Mouse (Mus musculus): Measurements from ENCODE around the gene Gm9508. TPM values are rescaled to one million over a fixed set of nuclear protein-coding genes. Genes with fewer than 3 reads are reported as not detected.
"Not testable (repeated sequence)": the region's sequence is repeated elsewhere in the genome, so short reads cannot be mapped to it uniquely, and the experiment has no call there.

The Gm9508 gene
- not detected in 2 replicates for polyA plus RNA-seq (2015; fragmentation: Nextera tagmentation; extraction: Ambion mirVana)

DNA sequence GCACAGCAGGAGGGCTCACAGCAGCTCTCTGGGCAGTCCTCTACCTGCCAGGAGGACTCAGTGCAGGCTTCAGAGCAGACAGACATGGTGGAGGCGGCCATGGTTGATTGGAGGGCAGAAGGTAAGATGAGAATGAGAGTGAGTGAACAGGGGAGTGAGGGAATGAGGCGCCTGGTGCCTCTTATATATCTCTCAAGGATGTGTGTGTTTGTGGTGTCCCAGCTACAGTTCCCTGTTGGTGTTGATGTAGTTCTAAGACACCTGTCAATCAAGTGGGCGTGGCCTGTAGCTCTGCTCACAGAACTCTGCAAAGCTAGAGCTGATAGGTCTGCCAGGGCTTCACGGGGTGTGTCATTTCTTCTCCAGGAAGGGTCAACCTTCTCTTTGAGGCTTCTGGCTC is at the start of gene Gm9508:
TSS of gene Gm9508 (minus strand) at position 101 of the 400 bp plus-strand sequence.
- H3K9ac ChIP-seq = no peak within 1 kb of the TSS
- 0 out of 2 replicates have a peak, but pooled peaks cover 6% of the 10 kb centered on the region for H3K4me1 ChIP-seq
- ATAC-seq (ENCODE audit: insufficient number of reproducible peaks, insufficient read depth, low FRiP score, low TSS enrichment, low read depth) = no peak
- no peaks in the 10 kb centered on the region; the same call in 1 of the 2 replicates for H3K27me3 ChIP-seq
- H3K4me2 ChIP-seq = no peak within 1 kb of the TSS
- H3K36me3 ChIP-seq = no peaks in the 10 kb centered on the region
- no peaks in the 10 kb centered on the region; the same call in 1 of the 2 replicates for H3K9me3 ChIP-seq
- no peak within 1 kb of the TSS for H3K4me3 ChIP-seq
- no peak within 1 kb of the TSS for H3K27ac ChIP-seq
- 34% methylated on average over 4 of the region's 4 CpGs for WGBS

DNA sequence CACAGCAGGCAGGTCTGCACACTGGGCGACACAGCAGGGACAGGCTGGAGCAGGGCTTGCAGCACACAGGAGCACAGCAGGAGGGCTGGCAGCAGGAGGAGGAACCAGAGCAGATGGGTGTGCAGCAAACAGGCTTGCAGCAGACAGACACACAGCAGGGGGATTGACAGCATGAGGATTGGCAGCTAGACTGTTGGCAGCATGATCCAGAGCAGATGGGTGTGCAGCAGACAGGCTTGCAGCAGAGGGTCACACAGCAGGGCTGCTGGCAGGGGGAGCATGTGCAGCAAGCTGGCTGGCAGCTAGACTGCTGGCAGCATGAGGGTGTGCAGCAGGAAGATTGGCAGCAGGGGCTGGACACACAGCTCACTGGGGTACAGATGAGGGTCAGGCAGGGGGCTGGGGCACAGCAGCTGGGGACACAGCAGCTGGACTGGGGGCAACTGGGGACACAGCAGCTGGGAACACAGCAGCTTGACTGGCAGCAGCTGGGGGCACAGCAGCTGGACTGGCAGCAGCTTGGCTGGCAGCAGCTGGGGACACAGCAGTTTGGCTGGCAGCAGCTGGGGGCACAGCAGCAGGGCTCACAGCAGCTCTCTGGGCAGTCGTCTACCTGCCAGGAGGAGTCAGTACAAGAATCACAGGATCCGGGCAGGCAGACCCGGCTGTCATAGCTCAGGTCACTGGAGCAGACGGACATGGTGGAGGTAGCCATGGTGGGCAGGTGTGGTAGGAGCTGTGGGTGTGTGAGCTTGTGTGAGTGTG is 45.1 kb upstream of the Gm9508 start, which contains the start of gene Gm18596:
TSS of gene Gm18596 (minus strand) at position 715 of the 765 bp plus-strand sequence.
- H3K9ac ChIP-seq, H3K27ac ChIP-seq: not testable (repeated sequence)
- WGBS = 50% methylated on average over 5 of the region's 5 CpGs

DNA sequence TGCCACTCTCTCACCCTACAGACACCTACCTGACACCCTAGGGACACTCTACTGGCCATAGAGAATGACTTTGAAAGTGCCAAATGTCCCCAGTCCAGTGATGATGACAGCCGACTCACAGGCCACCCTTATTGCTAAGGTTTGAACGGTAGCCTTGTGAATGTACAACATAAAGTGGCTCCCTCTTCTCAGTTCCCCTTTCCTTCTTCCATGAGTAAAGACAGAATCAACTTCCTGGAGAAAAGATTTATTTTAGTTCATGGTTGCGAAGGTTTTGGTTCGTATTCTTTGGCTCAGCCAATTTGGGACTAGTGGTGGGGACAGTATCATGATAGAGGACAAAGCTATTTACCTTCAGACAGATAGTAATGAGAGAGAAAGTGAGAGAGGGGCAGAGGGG is 41.9 kb upstream of the Gm9508 start:
- no peak for ATAC-seq (ENCODE audit: insufficient number of reproducible peaks, insufficient read depth, low FRiP score, low TSS enrichment, low read depth)
- Histone ChIP-seq H3K4me2 (no peak overlapping the region), H3K9me3 (no peaks in the 10 kb centered on the region; the same call in 1 of the 2 replicates), H3K36me3 (no peaks in the 10 kb centered on the region), H3K27ac (no peak overlapping the region), H3K27me3 (no peaks in the 10 kb centered on the region), H3K4me3 (no peak overlapping the region), H3K9ac (no peak overlapping the region), H3K4me1 (no peaks in the 10 kb centered on the region)
- 84% methylated on average over 4 of the region's 4 CpGs for WGBS

More for the DNA sequence above, 45.1 kb upstream of the Gm9508 start, which contains the start of gene Gm18596:
- H3K27me3 ChIP-seq; ATAC-seq (ENCODE audit: insufficient number of reproducible peaks, insufficient read depth, low FRiP score, low TSS enrichment, low read depth); H3K4me1 ChIP-seq; H3K36me3 ChIP-seq; H3K4me3 ChIP-seq; H3K9me3 ChIP-seq; H3K4me2 ChIP-seq: not testable (repeated sequence)

DNA sequence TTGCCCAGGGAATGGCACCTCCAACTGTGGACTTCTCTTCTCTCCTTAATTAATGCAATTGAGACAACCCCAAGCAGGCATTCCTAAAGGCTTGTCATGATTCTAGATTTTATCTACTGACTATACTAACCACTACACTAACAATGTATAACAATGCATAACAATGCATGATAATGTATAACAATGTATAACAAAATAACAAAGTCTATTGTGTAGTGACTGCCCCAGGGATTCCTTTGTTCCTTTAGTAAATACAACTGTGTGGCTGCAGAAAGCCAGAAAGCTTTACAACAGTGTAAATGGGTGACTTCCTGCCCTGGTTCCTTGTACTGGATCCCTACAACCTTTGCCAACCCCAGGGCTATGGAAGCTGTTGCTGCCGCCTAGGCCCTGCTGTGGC is 38.9 kb upstream of the Gm9508 start:
- WGBS = 83% methylated on average over 1 of the region's 1 CpGs
- Histone ChIP-seq H3K4me3 (no peak overlapping the region), H3K27me3 (no peaks in the 10 kb centered on the region), H3K36me3 (no peaks in the 10 kb centered on the region), H3K9ac (no peak overlapping the region), H3K4me2 (no peak overlapping the region), H3K9me3 (no peaks in the 10 kb centered on the region; the same call in 1 of the 2 replicates), H3K4me1 (no peaks in the 10 kb centered on the region), H3K27ac (no peak overlapping the region)
- no peak for ATAC-seq (ENCODE audit: insufficient number of reproducible peaks, insufficient read depth, low FRiP score, low TSS enrichment, low read depth)

DNA sequence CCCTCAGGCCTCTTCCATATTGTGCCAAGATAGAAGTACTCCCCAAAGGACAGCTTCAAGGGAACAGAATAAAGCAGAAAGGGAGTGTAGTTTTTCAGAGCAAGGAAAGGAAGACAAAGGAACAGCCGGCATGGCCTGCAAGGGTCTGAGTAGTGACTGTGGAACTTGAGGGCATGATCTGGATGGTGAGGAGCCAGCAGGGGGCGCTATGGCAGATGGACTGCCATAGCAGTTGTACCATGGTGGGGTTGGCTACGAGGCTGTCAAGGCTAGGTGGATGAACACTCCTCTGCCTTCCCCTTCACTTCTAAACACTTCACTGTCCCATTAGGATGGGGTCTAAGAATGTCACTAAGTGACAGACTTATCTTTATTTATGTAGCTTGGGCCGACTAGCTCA is 32.2 kb upstream of the Gm9508 start:
- WGBS = 48% methylated on average over 4 of the region's 4 CpGs
- Histone ChIP-seq H3K9me3 (no peaks in the 10 kb centered on the region), H3K9ac (no peak overlapping the region), H3K4me1 (no peaks in the 10 kb centered on the region), H3K36me3 (no peaks in the 10 kb centered on the region), H3K27ac (no peak overlapping the region), H3K4me2 (no peak overlapping the region), H3K4me3 (no peak overlapping the region), H3K27me3 (no peaks in the 10 kb centered on the region)
- ATAC-seq (ENCODE audit: insufficient number of reproducible peaks, insufficient read depth, low FRiP score, low TSS enrichment, low read depth) = no peak

DNA sequence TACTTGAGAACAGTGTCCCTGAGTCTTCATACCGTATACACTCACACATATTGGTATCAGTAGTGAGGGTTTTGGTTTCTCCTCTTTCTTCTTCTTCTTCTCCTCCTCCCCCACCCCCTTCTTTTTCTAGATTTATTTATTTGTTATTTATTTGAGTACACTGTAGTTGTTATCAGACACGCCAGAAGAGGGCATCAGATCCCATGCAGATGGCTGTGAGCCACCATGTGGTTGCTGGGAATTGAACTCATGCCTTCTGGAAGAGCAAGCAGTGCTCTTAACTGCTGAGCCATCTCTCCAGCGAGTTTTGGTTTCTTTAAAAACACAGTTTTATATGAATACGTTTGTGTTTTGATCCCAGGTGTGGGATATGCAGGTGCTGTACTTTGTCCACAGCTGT is 31.2 kb upstream of the Gm9508 start:
- Histone ChIP-seq H3K36me3 (no peaks in the 10 kb centered on the region), H3K9me3 (no peaks in the 10 kb centered on the region), H3K9ac (no peak overlapping the region), H3K27ac (no peak overlapping the region), H3K27me3 (no peaks in the 10 kb centered on the region), H3K4me1 (no peaks in the 10 kb centered on the region), H3K4me2 (no peak overlapping the region), H3K4me3 (no peak overlapping the region)
- WGBS = 63% methylated on average over 4 of the region's 4 CpGs
- ATAC-seq (ENCODE audit: insufficient number of reproducible peaks, insufficient read depth, low FRiP score, low TSS enrichment, low read depth) = no peak

DNA sequence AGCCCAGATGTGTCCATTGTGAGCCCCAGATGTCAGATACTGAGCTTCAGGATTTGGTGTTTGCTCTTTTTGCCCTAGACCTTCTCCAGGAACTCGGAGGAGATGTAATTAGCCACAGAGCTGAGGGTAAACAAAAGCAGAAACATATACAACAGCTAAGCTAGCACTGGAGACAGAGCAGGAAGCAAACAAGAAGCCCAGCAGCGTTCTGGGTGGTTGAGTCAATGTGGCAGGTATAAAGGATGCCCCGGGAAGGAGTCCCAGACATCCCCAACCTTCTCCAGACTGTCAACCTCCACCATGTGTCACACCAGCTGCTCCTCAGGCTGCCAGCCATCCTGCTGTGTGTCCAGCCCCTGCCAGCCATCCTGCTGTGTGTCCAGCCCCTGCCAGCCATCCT is 29.2 kb upstream of the Gm9508 start, which contains the start of gene Gm10100:
TSS of gene Gm10100 (plus strand) at position 301 of the 400 bp plus-strand sequence.
- no peaks in the 10 kb centered on the region for H3K9me3 ChIP-seq
- no peaks in the 10 kb centered on the region for H3K4me1 ChIP-seq
- no peaks in the 10 kb centered on the region for H3K27me3 ChIP-seq
- H3K27ac ChIP-seq = no peak within 1 kb of the TSS
- no peak within 1 kb of the TSS for H3K4me3 ChIP-seq
- H3K9ac ChIP-seq = no peak within 1 kb of the TSS
- no peaks in the 10 kb centered on the region for H3K36me3 ChIP-seq
- no peak for ATAC-seq (ENCODE audit: insufficient number of reproducible peaks, insufficient read depth, low FRiP score, low TSS enrichment, low read depth)
- 49% methylated on average over 3 of the region's 3 CpGs for whole genome bisulfite sequencing
- no peak within 1 kb of the TSS for H3K4me2 ChIP-seq

DNA sequence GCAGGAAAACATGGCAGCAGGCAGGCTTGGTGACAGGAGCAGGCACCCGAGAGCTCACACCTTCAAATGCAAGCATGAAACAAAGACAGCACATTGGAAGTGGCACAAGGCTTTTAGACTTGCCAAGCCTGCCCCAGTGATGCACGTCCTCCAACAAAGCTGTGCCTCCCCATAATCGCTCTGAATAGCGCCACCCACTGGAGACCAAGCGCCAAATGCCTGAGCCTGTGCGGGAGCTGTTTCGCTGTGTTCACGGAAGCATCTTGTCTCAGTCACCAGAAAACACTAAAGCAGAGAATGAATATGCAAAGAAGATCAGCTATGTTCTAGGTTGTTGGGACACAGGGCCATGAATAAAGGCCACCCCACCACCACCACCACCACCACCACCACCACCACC is 27.8 kb upstream of the Gm9508 start:
- no peaks in the 10 kb centered on the region for H3K9me3 ChIP-seq
- H3K9ac ChIP-seq = no peak overlapping the region
- ATAC-seq (ENCODE audit: insufficient number of reproducible peaks, insufficient read depth, low FRiP score, low TSS enrichment, low read depth) = no peak
- no peaks in the 10 kb centered on the region for H3K4me1 ChIP-seq
- H3K27me3 ChIP-seq = no peaks in the 10 kb centered on the region
- H3K4me2 ChIP-seq = no peak overlapping the region
- H3K4me3 ChIP-seq = no peak overlapping the region
- H3K36me3 ChIP-seq = no peaks in the 10 kb centered on the region
- no peak overlapping the region for H3K27ac ChIP-seq
- WGBS = 73% methylated on average over 8 of the region's 8 CpGs

DNA sequence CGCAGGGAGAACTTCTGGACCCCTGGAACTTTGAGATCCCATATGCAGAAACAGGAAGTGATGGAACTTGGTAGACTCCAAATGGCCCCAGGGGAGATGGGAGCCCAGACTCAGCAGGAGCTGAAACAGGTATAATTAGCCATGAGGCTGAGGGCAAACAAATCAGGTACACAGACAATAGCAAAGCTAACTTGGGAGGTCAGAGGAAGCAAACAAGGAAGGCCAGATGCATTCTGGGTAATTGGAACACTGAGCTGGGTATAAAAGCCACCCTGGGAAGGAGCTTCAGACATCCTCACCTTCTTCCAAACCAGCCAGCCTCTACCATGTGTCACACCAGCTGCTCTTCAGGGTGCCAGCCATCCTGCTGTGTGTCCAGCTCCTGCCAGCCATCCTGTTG is 23.3 kb upstream of the Gm9508 start, which contains the start of gene Krtap12-1:
TSS of gene Krtap12-1 (plus strand) at position 301 of the 400 bp plus-strand sequence.
- 77% methylated on average over 1 of the region's 1 CpGs for WGBS
- H3K4me2 ChIP-seq; H3K36me3 ChIP-seq; H3K4me3 ChIP-seq; ATAC-seq (ENCODE audit: insufficient number of reproducible peaks, insufficient read depth, low FRiP score, low TSS enrichment, low read depth); H3K9me3 ChIP-seq; H3K27ac ChIP-seq; H3K4me1 ChIP-seq; H3K9ac ChIP-seq; H3K27me3 ChIP-seq: not testable (repeated sequence)

DNA sequence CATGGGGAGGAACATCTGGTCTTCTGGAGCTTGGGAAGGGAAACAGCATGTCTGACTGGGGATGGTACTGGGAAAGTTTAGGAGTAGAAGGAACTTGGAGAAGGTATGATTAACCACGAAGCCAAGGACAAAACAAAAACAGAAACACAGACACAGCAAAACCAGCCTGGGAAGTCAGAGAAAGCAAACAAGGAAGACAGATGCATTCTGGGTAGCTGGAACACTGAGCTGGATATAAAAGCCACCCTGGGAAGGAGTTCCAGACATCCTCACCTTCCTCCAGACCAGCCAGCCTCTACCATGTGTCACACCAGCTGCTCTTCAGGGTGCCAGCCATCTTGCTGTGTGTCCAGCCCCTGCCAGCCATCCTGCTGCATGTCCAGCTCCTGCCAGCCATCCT is 18.5 kb upstream of the Gm9508 start, which contains the start of gene Gm10142:
TSS of gene Gm10142 (plus strand) at position 301 of the 400 bp plus-strand sequence.
- H3K4me1 ChIP-seq = no peaks in the 10 kb centered on the region
- H3K4me3 ChIP-seq = no peak within 1 kb of the TSS
- 69% methylated on average over 1 of the region's 1 CpGs for WGBS
- no peak within 1 kb of the TSS for H3K4me2 ChIP-seq
- H3K9me3 ChIP-seq = peaks cover 7% of the 10 kb centered on the region
- H3K27me3 ChIP-seq = no peaks in the 10 kb centered on the region
- no peaks in the 10 kb centered on the region for H3K36me3 ChIP-seq
- ATAC-seq (ENCODE audit: insufficient number of reproducible peaks, insufficient read depth, low FRiP score, low TSS enrichment, low read depth) = no peak
- H3K27ac ChIP-seq = no peak within 1 kb of the TSS
- H3K9ac ChIP-seq = no peak within 1 kb of the TSS

DNA sequence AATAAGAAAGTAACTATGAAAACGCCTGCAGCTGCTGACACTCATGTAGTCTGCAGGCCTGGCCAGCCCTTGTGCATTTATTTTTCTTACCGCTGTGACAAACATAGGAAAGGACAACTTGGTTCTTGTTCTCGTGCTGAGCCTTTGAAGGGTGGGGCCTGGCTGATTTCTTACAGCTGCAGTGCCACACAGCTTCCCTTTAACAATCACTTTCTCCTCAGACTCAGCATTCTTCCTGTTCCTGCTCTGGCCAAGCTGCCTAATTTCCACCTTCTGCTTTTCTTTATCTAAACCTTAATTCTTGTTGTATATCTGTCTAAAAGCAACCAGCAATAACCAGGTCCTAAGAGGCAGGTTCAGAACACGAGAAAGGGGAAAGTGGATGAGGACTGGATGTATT is 16.7 kb upstream of the Gm9508 start:
- 42% methylated on average over 4 of the region's 4 CpGs for WGBS
- Histone ChIP-seq H3K27ac (no peak overlapping the region), H3K9me3 (peaks cover 7% of the 10 kb centered on the region), H3K4me2 (no peak overlapping the region), H3K36me3 (no peaks in the 10 kb centered on the region), H3K4me3 (no peak overlapping the region), H3K9ac (no peak overlapping the region), H3K4me1 (no peaks in the 10 kb centered on the region), H3K27me3 (no peaks in the 10 kb centered on the region)
- ATAC-seq (ENCODE audit: insufficient number of reproducible peaks, insufficient read depth, low FRiP score, low TSS enrichment, low read depth) = no peak

DNA sequence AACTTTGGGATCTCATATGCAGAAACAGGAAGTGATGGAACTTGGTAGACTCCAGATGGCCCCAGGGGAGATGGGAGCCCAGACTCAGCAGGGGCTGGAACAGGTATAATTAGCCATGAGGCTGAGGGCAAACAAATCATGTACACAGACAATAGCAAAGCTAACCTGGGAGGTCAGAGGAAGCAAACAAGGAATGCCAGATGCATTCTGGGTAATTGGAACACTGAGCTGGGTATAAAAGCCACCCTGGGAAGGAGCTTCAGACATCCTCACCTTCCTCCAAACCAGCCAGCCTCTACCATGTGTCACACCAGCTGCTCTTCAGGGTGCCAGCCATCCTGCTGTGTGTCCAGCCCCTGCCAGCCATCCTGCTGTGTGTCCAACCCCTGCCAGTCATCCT is 14.1 kb upstream of the Gm9508 start, which contains the start of gene Gm10024:
TSS of gene Gm10024 (plus strand) at position 301 of the 400 bp plus-strand sequence.
- ATAC-seq (ENCODE audit: insufficient number of reproducible peaks, insufficient read depth, low FRiP score, low TSS enrichment, low read depth); H3K4me1 ChIP-seq; H3K36me3 ChIP-seq; H3K9me3 ChIP-seq; H3K27me3 ChIP-seq; H3K9ac ChIP-seq; H3K4me2 ChIP-seq; H3K4me3 ChIP-seq; H3K27ac ChIP-seq: not testable (repeated sequence)
